Mouse (Mus musculus): ENCODE measurements around the gene Xlr5c.
"Not testable (repeated sequence)": the region's sequence is repeated elsewhere in the genome, so short reads cannot be mapped to it uniquely, and the experiment has no call there.

DNA sequence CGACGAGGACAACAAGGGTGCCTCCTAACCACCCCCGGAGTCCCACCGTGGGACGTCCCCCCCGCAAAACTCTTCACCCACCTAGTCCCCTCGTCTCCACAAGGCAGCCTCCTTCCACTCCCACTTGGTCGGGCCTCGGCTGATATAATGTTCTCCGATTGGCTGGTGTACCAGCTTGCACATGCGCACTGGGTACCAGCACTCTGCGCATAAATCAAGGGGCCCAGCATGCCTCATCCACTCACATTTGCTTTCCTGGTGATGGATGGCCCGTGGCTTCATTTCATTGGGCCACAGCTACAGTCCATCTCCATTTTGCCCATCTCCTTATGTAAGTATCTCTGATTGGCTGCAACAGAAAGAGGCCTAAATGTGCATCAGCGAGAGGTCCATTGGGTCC lies 27.5 kb downstream of the Xlr5c start, which contains the start of gene Xlr3c:
- not testable (repeated sequence) for TF ChIP-seq CTCF, EP300 (IDR thresholded peaks at IDR 0.05; ENCODE audit: low read depth)

All from liver, embryonic 14.5 days (tissue).